Mouse (Mus musculus) kidney, adult 2 months (tissue): ENCODE data around the gene Calcrl. TPM values are rescaled to one million over a fixed set of nuclear protein-coding genes. Genes with fewer than 3 reads are reported as not detected.

ENCODE experiments used
- DNase-seq: peaks from one replicate; pipeline ENCODE4 v3.0.0; 2021
- H3K27ac ChIP-seq: fragments of 200-500 bp; 2 replicates; pipeline ENCODE4 v1.5.1; 2012; ENCODE audit warnings: low read depth, low read length, control low read depth, inconsistent platforms; ENCODE audit not compliant: insufficient read depth
- H3K27me3 ChIP-seq: fragments of 200-500 bp; replicated peaks from 2 replicates; pipeline ENCODE4 v1.6.1; 2012; ENCODE audit warnings: mild to moderate bottlenecking, moderate library complexity, low read length, inconsistent platforms; ENCODE audit not compliant: control insufficient read depth, insufficient read depth
- H3K36me3 ChIP-seq: fragments of 200-500 bp; 2 replicates; pipeline ENCODE4 v1.6.1; 2012; ENCODE audit warnings: mild to moderate bottlenecking, moderate library complexity, low read length, inconsistent platforms; ENCODE audit not compliant: control insufficient read depth, insufficient read depth
- H3K4me1 ChIP-seq: fragments of 200-500 bp; 2 replicates; pipeline ENCODE4 v1.6.1; 2011; ENCODE audit warnings: low read length; ENCODE audit not compliant: control insufficient read depth, insufficient read depth
- H3K4me3 ChIP-seq: fragments of 200-500 bp; 2 replicates; pipeline ENCODE4 v1.5.1; 2011; ENCODE audit warnings: mild to moderate bottlenecking, low read depth, low read length, control low read depth; ENCODE audit not compliant: insufficient read depth
- CTCF ChIP-seq: fragments of 200-500 bp; conservative IDR thresholded peaks from 2 replicates; pipeline ENCODE4 v1.5.1; 2011; ENCODE audit warnings: low read depth, mild to moderate bottlenecking, control low read depth, low read length, moderate library complexity, mixed read lengths; ENCODE audit not compliant: insufficient read depth, insufficient read length
- POLR2A ChIP-seq: fragments of 200-500 bp; IDR thresholded peaks from one replicate; pipeline ENCODE4 v1.6.1; 2011; ENCODE audit warnings: low read depth, low read length, control low read depth
- WGBS: fragments of 180-500 bp; shearing (Covaris S2); methylation state at CpG from one replicate; pipeline ENCODE4 v1.1.7; 2018; 5-methylcytosine and 5-hydroxymethylcytosine counted together
- polyA plus RNA-seq: library from polyadenylated mRNA; depleted of rRNA; stranded (reverse); fragments of >200 nt; gene quantifications from 2 replicates; pipeline ENCODE4 v1.2.3, GENCODE M21; 2012

Calcrl gene
- polyA plus RNA-seq, 1 experiment, result 9.8 TPM

DNA sequence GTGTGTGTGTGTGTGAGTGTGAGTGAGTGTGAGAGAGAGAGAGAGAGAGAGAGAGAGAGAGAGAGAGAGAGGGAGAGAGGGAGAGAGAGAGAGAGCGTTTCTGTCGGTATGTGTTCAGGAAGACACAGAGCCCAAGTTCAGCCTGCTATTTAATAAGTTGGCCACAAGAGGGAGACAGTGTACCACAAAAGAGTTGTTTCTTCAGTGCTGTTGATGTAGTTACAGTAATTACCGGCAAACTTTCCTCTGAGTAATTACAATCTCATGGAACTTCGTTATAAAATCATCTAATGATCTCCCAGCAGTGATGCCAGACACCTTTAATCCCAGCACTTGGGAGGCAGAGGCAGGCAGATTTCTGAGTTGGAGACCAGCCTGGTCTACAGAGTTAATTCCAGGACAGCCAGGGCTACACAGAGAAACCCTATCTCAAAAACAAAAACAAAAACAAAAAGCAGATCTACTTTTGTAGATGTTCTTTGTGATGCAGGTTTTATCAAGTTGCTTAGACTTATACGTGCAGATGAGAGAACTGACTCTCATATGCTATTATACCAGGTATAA, 30.1 kb upstream of the Calcrl start:
- TF ChIP-seq CTCF, result peak; percentile 35; the same call in 1 of the 2 replicates
- TF ChIP-seq POLR2A, result no peak
- Histone ChIP-seq H3K27ac (no peak overlapping the region), H3K4me1 (no peaks in the 10 kb centered on the region), H3K4me3 (no peak overlapping the region), H3K36me3 (no peaks in the 10 kb centered on the region), H3K27me3 (no peaks in the 10 kb centered on the region)
- 9% methylated on average over 5 of the region's 5 CpGs for WGBS
- DNase-seq, result peak; percentile 82

DNA sequence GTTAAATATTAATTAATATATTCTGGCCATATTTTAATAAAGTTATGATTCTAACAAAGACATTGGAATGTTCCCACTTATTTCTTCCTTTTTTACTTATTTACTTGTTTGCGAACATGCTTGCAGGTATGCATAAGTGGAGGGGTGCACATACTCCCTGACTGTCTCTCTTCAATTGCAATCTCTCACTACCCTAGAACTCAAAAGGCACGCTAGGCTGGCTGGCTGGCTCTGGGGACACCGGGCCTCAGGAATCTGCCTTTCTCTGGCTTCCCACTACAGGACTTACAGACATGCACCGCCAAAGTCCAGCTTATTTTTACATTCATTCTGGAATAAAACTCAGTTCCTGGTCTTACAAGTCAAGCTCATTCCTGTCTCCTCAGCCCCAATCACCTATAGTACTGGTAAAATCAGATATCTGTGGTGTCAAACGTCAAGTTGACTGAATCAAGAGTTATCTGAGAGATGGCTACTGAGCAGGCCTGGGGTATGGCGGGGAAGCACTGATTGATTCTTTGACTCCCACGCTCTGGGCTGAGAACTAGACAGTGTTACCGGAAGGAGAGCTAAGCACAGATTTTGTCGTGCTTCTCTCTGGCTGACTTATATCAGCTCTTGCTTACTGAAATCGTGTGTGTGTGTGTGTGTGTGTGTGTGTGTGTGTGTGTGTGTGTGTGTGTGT, 29.5 kb upstream of the Calcrl start:
- no peak for TF ChIP-seq POLR2A
- DNase-seq, result no peak
- Histone ChIP-seq H3K27ac (no peak overlapping the region), H3K4me3 (no peak overlapping the region), H3K4me1 (no peaks in the 10 kb centered on the region), H3K27me3 (no peaks in the 10 kb centered on the region), H3K36me3 (no peaks in the 10 kb centered on the region)
- 50% methylated on average over 10 of the region's 10 CpGs for WGBS

DNA sequence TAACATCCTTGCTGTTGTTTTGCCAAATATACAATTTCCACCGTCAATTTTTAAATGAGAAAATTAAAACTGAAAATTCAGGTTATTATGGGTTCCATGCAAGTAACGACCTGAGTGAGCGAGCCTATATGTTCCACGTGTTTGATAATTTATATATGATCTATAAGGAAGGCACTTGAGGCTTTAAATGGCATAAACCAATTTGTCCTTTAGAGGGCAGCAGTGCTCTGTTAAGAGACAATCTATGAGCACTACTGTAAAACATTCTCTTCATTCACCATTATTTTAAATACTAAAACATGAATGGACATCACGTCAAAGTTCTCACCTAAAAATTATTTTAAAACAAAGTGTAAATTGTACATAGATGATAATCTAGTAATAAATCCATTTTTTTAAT, 28.8 kb upstream of the Calcrl start:
- no peaks in the 10 kb centered on the region for H3K36me3 ChIP-seq
- H3K27ac ChIP-seq, result no peak overlapping the region
- WGBS, result 12% methylated on average over 5 of the region's 5 CpGs
- no peak for TF ChIP-seq POLR2A
- TF ChIP-seq CTCF, result no peak
- H3K4me3 ChIP-seq, result no peak overlapping the region
- peak; percentile 46 for DNase-seq
- H3K4me1 ChIP-seq, result no peaks in the 10 kb centered on the region
- no peaks in the 10 kb centered on the region for H3K27me3 ChIP-seq

DNA sequence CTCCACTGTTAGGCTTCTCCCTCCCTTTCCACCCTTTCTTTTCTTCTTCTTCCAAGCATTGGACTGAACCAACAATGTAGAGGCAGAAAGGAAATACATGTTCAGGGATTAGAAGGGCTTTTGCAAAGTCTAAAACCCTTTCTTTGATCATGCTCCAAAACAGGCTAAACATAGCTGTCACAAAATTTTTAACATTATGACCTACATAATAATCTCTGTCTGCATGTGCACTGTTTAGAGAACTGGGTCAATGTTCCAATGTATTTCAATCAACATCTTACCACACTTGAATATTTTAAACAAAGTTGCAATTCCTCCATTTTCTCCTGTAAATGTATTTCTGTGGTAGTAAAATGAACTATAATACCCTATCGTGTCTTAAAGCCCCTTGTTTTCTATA, 20.3 kb upstream of the Calcrl start:
- Histone ChIP-seq H3K36me3 (no peaks in the 10 kb centered on the region), H3K4me3 (no peak overlapping the region), H3K27ac (no peak overlapping the region), H3K4me1 (no peaks in the 10 kb centered on the region), H3K27me3 (no peaks in the 10 kb centered on the region)
- DNase-seq, result no peak
- no peak for TF ChIP-seq POLR2A
- no peak for TF ChIP-seq CTCF
- WGBS, result 71% methylated on average over 1 of the region's 1 CpGs

DNA sequence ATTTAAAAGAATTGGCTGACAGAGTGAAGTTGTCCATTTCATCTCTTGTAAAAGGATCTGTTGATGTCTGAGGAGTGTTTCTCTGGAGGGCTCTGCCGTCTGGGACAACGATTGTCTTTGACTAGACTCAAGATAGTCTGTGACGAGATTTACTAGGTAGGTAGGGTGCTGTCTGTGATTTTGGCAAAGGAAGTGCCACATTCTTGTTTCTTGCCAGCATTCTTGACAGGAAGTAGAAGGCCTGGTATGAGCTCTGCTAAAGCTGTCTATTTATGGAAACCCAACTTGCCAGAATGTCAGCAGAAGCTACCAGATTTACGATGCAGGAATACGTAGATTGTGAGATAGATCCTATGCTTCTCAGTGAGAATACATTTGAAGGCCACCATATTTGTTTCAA, 16.7 kb upstream of the Calcrl start:
- no peak for TF ChIP-seq CTCF
- TF ChIP-seq POLR2A, result no peak
- DNase-seq, result no peak
- Histone ChIP-seq H3K4me1 (no peaks in the 10 kb centered on the region), H3K27ac (no peak overlapping the region), H3K27me3 (no peaks in the 10 kb centered on the region), H3K36me3 (no peaks in the 10 kb centered on the region), H3K4me3 (no peak overlapping the region)
- 55% methylated on average over 5 of the region's 5 CpGs for WGBS

DNA sequence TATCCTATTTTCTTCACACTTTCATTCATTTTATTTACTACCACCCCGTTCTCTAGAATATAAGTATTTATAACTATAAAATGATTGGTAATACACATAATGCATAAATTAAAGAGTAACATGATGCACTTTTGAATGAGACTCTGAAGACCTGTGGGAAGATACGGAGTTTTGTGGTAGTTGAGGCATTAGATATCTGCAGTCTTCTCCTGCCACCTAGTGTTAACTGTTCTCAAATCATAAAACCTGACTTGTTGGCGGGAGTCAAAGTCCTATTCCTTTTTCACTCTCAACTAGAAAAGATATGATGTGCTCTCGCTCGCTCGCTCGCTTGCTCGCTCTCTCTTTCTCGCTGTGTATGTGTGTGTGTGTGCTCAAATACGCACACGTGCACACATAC, 4.5 kb upstream of the Calcrl start:
- Histone ChIP-seq H3K4me1 (no peaks in the 10 kb centered on the region), H3K36me3 (no peaks in the 10 kb centered on the region), H3K27me3 (no peaks in the 10 kb centered on the region), H3K27ac (no peak overlapping the region), H3K4me3 (no peak overlapping the region)
- TF ChIP-seq CTCF (peak; percentile 33; the same call in 1 of the 2 replicates), POLR2A (no peak)
- 32% methylated on average over 11 of the region's 11 CpGs for WGBS
- peak; percentile 74 for DNase-seq

DNA sequence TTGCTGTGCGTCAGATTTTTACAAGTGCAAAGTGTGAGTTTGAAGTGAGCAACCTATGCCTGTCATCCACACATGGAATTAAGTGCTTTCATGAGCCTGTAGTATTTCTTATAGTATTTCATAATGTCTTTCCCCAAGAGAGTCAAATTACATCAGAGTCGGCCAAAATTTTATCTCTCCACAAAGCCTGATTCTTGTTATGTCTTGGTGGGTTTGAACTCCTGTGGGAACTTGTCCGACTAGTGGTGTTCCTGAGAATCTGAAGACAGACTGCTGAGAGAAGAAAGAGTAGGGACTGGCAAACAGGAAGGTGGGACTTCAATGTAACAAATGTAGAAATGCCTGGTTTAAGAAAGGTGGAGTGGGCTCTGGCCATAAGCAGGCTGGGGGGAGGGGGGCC, 3.6 kb upstream of the Calcrl start:
- Histone ChIP-seq H3K27ac (no peak overlapping the region), H3K4me3 (no peak overlapping the region), H3K4me1 (no peaks in the 10 kb centered on the region), H3K36me3 (no peaks in the 10 kb centered on the region), H3K27me3 (no peaks in the 10 kb centered on the region)
- 61% methylated on average over 3 of the region's 3 CpGs for WGBS
- no peak for DNase-seq
- TF ChIP-seq CTCF, result no peak
- TF ChIP-seq POLR2A, result no peak

DNA sequence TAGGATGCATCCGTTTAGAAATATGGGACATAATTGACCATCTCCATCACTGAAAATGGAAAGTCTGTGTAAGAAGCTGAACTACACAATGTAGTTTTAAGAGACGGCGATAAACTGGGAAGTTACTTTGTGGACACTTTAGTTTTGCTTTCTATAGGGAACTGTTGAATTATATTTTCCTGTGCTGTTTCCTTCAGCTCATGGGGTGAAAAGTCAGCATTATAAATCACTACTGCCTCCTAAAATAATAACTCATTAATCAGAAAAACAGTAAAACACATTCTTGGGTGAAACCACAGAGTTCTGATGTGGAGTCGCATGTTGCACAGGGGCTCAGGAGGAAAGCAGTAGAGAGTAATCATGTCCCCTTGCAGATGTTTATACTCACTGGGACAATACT, 1.3 kb upstream of the Calcrl start:
- 49% methylated on average over 4 of the region's 4 CpGs for WGBS
- H3K27me3 ChIP-seq, result no peaks in the 10 kb centered on the region

More for the DNA sequence above, 1.3 kb upstream of the Calcrl start:
- no peak overlapping the region for H3K27ac ChIP-seq
- H3K36me3 ChIP-seq, result no peaks in the 10 kb centered on the region
- no peak overlapping the region for H3K4me3 ChIP-seq
- TF ChIP-seq CTCF, result no peak
- no peak for TF ChIP-seq POLR2A
- no peaks in the 10 kb centered on the region for H3K4me1 ChIP-seq
- DNase-seq, result peak; percentile 29
